Mouse (Mus musculus): ENCODE measurements around the gene Prps1l3.

DNA sequence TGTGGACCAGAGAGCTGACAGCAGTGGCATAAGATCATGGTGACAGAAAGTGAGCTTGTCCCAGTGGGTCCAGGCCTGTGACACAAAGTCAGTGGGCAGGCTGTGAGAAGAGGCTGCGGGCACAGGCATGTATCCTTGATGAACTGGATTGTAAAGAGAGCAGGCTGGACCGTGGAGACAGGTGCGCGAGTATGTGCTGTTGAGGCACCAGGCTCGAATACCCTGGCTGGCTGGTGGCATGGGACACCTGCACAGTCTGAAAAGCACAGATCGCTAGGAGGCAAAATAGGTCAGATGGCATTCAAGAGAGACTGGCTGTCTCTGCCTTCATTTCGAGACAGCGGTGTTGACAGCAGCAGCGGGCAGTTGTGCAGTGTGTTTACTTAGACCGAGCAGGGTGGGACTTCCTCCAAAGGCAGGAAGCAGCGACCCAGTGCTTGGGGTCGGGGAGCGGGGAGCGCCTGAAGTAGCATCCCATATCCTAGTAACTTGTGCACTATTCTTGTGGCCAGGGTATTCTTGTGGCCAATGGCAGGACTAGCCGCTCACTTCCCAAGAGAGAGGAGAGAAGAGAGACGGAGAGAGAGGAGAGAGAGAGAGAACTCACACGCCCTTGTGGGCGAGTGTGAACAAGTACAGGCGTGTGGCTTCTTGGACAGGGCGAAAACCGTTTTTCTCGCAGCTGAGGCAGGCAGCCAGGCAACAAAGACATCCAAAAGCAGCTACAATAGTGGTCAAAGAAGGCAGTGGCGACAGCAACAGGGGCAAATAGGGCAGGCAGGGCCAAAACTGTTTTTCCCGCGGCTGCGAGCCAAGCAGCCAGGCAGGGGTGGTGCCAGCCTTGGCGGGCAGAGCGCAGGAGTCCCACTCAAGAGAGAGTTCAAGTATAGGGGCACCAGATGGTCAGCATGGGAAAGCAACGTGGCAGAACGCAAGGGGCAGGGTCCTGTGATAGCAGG, 18.6 kb upstream of the Prps1l3 start:
- no peak for TF ChIP-seq POLR2A (IDR thresholded peaks at IDR 0.05; ENCODE audit: extremely low read depth, insufficient read depth, low read length)
- no peak for TF ChIP-seq CTCF (IDR thresholded peaks at IDR 0.05; ENCODE audit: extremely low read depth, insufficient read depth, low read length)

Data from cortical plate, adult 2 months (tissue).